Mouse (Mus musculus): ENCODE data around the gene Grid2. TPM values are rescaled to one million over a fixed set of nuclear protein-coding genes. Genes with fewer than 3 reads are reported as not detected.

The Grid2 gene
- total and polyA plus RNA-seq, 3 experiments = not detected

DNA sequence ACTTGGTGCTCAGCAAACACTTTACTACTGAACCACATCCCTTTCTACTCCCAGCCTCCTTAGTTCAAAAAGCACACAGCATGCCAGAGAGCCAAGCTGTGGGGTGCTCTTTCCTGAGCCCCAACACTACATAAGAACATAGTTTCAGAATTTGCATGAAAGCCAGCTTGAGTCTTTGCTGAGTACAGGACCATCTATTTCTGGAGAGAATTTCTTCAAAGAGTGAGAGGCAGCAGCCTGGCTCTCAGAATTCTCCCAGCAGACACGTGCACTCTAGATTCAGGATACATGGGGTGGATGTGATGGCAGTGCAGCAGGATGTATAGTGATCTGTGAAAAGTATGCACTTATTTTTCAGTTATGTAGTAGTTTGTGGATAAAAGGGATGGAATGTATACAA lies 1038.1 kb downstream of the Grid2 start:
- no peaks in the 10 kb centered on the region for H3K36me3 ChIP-seq (ENCODE audit: control insufficient read depth in 1 of 2, insufficient read depth in 2 of 2, low read length in 2 of 2)
- H3K4me1 ChIP-seq (ENCODE audit: control insufficient read depth in 1 of 2, insufficient read depth in 2 of 2, low read length in 2 of 2) = no peaks in the 10 kb centered on the region
- no peak overlapping the region for H3K9ac ChIP-seq (ENCODE audit: control insufficient read depth, low read depth, low read length, poor library complexity, severe bottlenecking)
- no peaks in the 10 kb centered on the region for H3K9me3 ChIP-seq (replicated peaks; ENCODE audit: insufficient read depth, low read length)
- no peaks in the 10 kb centered on the region for H3K79me2 ChIP-seq (ENCODE audit: control insufficient read depth, insufficient read depth, low read length, poor library complexity)
- no peak overlapping the region for H3K4me3 ChIP-seq (ENCODE audit: control insufficient read depth in 1 of 2, insufficient read depth in 1 of 2, low read depth in 2 of 2, low read length in 2 of 2)
- H3K27me3 ChIP-seq (ENCODE audit: control insufficient read depth in 1 of 2, insufficient read depth in 2 of 2, low read length in 2 of 2) = no peaks in the 10 kb centered on the region
- DNase-seq (ENCODE audit: low read depth, low spot score) = no peak
- H3K27ac ChIP-seq (ENCODE audit: control insufficient read depth, low read depth, low read length) = no peak overlapping the region
- TF ChIP-seq MYC (IDR thresholded peaks at IDR 0.05; ENCODE audit: low read depth, low read length) (no peak), MXI1 (IDR thresholded peaks at IDR 0.05; ENCODE audit: low read depth, low read length) (no peak)

DNA sequence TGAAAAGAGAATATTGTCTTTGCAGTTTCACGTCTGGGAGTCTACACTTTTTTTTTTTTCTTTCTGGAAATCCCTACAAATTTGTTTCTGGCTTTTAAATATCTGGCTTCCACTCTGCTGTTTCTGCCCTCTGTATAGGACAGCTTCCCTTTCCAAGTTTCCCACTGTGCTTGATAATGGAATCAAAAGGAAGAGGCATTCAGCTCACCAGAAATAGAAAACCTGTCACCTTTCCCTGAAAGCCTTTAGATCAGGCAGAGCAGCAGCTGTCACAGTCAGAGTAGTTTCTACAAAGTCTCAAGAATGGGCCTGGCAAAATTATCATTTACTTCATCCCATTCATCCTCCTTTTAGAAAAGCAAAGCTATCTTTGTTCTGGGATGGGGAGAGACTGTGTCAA lies 1042.0 kb downstream of the Grid2 start:
- H3K36me3 ChIP-seq (ENCODE audit: control insufficient read depth in 1 of 2, insufficient read depth in 2 of 2, low read length in 2 of 2) = no peaks in the 10 kb centered on the region
- no peaks in the 10 kb centered on the region for H3K79me2 ChIP-seq (ENCODE audit: control insufficient read depth, insufficient read depth, low read length, poor library complexity)
- no peak overlapping the region for H3K27ac ChIP-seq (ENCODE audit: control insufficient read depth, low read depth, low read length)
- H3K4me3 ChIP-seq (ENCODE audit: control insufficient read depth in 1 of 2, insufficient read depth in 1 of 2, low read depth in 2 of 2, low read length in 2 of 2) = no peak overlapping the region
- no peaks in the 10 kb centered on the region for H3K4me1 ChIP-seq (ENCODE audit: control insufficient read depth in 1 of 2, insufficient read depth in 2 of 2, low read length in 2 of 2)
- no peaks in the 10 kb centered on the region for H3K27me3 ChIP-seq (ENCODE audit: control insufficient read depth in 1 of 2, insufficient read depth in 2 of 2, low read length in 2 of 2)
- no peak overlapping the region for H3K9ac ChIP-seq (ENCODE audit: control insufficient read depth, low read depth, low read length, poor library complexity, severe bottlenecking)
- TF ChIP-seq RAD21 (IDR thresholded peaks at IDR 0.05; ENCODE audit: low read depth, low read length) (no peak), SIN3A (IDR thresholded peaks at IDR 0.05; ENCODE audit: low read length) (no peak), NRF1 (IDR thresholded peaks at IDR 0.05; ENCODE audit: insufficient read depth, low read depth, low read length, poor library complexity, severe bottlenecking) (no peak), MYB (IDR thresholded peaks at IDR 0.05; ENCODE audit: low read depth, low read length) (no peak)
- DNase-seq (ENCODE audit: low read depth, low spot score) = no peak
- H3K9me3 ChIP-seq (replicated peaks; ENCODE audit: insufficient read depth, low read length) = no peaks in the 10 kb centered on the region

DNA sequence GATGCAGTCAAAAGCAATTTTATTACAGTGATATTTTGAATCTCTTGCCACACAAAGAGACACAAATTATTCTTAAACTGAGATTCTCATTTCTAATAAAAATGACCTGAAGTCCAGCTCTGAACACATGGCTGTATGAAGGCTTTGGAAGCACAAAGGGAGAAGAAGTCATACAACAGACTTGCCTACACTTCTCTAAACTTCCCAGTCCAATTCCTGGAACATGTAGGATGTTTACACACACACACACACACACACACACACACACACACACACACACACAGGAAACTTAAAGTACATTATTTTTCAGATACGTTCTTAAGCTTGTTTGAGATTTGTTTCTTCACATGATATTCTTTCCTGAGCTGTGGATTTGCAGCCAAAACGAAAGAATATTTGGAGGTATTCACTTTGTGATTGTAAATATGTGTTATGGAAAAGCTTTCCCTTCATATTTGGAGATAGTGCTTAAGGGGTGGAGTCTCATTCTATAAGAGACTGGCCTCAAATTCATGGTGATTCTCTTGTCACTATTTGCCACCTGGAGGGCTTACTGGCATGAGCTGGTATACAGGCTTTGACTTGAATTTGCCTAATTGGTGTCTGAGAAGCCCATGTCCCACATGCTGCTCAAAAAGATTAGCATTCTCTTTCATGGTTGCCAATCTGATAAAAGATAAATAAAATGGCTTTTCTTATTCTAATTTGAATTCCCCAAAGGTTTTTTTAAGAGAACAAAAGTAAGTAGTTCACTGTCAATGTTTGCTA lies 1049.2 kb downstream of the Grid2 start:
- Histone ChIP-seq H3K4me3 (ENCODE audit: control insufficient read depth in 1 of 2, insufficient read depth in 1 of 2, low read depth in 2 of 2, low read length in 2 of 2) (no peak overlapping the region), H3K9ac (ENCODE audit: control insufficient read depth, low read depth, low read length, poor library complexity, severe bottlenecking) (no peak overlapping the region), H3K9me3 (replicated peaks; ENCODE audit: insufficient read depth, low read length) (no peaks in the 10 kb centered on the region), H3K79me2 (ENCODE audit: control insufficient read depth, insufficient read depth, low read length, poor library complexity) (no peaks in the 10 kb centered on the region), H3K4me1 (ENCODE audit: control insufficient read depth in 1 of 2, insufficient read depth in 2 of 2, low read length in 2 of 2) (no peaks in the 10 kb centered on the region), H3K36me3 (ENCODE audit: control insufficient read depth in 1 of 2, insufficient read depth in 2 of 2, low read length in 2 of 2) (no peaks in the 10 kb centered on the region), H3K27ac (ENCODE audit: control insufficient read depth, low read depth, low read length) (no peak overlapping the region), H3K27me3 (ENCODE audit: control insufficient read depth in 1 of 2, insufficient read depth in 2 of 2, low read length in 2 of 2) (no peaks in the 10 kb centered on the region)
- DNase-seq (ENCODE audit: low read depth, low spot score) = no peak
- TF ChIP-seq MYC (IDR thresholded peaks at IDR 0.05; ENCODE audit: low read depth, low read length) (no peak), UBTF (IDR thresholded peaks at IDR 0.05; ENCODE audit: borderline replicate concordance, insufficient read depth, low read depth, low read length) (no peak), ZMIZ1 (IDR thresholded peaks at IDR 0.05; ENCODE audit: low read depth, low read length) (no peak), ELF1 (IDR thresholded peaks at IDR 0.05; ENCODE audit: low read depth, low read length) (no peak), CTCF (IDR thresholded peaks at IDR 0.05 in 2 of 3, conservative IDR thresholded peaks at IDR 0.05 in 1 of 3; ENCODE audit: control insufficient read depth in 1 of 3, insufficient read depth in 1 of 3, low read depth in 2 of 3, low read length in 3 of 3, poor library complexity in 1 of 3, severe bottlenecking in 1 of 3) (no peak), TBP (IDR thresholded peaks at IDR 0.05; ENCODE audit: low read depth, low read length) (no peak), CHD2 (IDR thresholded peaks at IDR 0.05; ENCODE audit: low read length) (no peak), RAD21 (IDR thresholded peaks at IDR 0.05; ENCODE audit: low read depth, low read length) (no peak), MAZ (IDR thresholded peaks at IDR 0.05; ENCODE audit: low read depth, low read length) (no peak), NRF1 (IDR thresholded peaks at IDR 0.05; ENCODE audit: insufficient read depth, low read depth, low read length, poor library complexity, severe bottlenecking) (no peak), TCF12 (IDR thresholded peaks at IDR 0.05; ENCODE audit: low read depth, low read length) (no peak), MEF2A (IDR thresholded peaks at IDR 0.05; ENCODE audit: extremely low read depth, insufficient replicate concordance, low read depth, low read length, poor library complexity, severe bottlenecking) (no peak), NELFE (IDR thresholded peaks at IDR 0.05; ENCODE audit: low read depth, low read length) (no peak), TAL1 (IDR thresholded peaks at IDR 0.05; ENCODE audit: low read length) (no peak), USF2 (IDR thresholded peaks at IDR 0.05; ENCODE audit: borderline replicate concordance in 1 of 2, insufficient read depth in 1 of 2, low read depth in 1 of 2, low read length in 2 of 2) (no peak), MYB (IDR thresholded peaks at IDR 0.05; ENCODE audit: low read depth, low read length) (no peak), JUND (IDR thresholded peaks at IDR 0.05; ENCODE audit: low read depth, low read length) (no peak), ZC3H11A (IDR thresholded peaks at IDR 0.05; ENCODE audit: low read depth, low read length) (no peak)

Data from MEL (cell line).